In the genomic region with DNA sequence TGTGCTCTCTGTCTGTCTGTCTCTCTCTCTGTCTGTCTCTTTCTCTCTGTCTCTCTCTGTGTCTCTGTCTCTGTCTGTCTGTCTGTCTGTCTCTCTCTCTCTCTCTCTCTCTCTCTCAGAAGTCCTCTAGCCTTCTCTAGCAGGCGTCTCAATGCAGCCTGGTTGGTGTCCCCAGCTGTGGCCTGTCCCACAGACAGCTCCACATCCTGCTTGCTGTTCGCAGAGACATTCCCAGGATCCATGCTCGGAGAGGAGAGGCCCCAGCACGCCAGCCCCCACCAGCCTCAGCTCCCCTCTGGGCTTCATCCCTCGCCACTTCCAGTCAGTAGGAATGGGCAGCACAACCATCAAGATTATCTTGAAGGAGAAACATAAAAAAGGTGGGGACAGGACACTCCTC, we compare ENCODE assay signal across 20 mouse cellular contexts. TPM values are rescaled to one million over a fixed set of nuclear protein-coding genes. Genes with fewer than 3 reads are reported as not detected.
DNase-seq lines count a peak whose midpoint lies in the region; ATAC-seq and TF ChIP-seq lines count a peak whose summit lies in the region.
"Had no signal": no experiment of that assay in that cellular context is flagged by ENCODE, and none has a peak within 500 bp of the region (broad histone marks: within the 10 kb centered on the region; RNA-seq: fewer than 3 reads in every experiment).

No protein-coding gene starts in this region.

- WGBS in intestine, embryonic 15.5 days, result 47% methylated on average over 5 of the region's 5 CpGs
- 41% methylated on average over 5 of the region's 5 CpGs for WGBS in intestine, postnatal 0 days
- 24% methylated on average over 5 of the region's 5 CpGs for WGBS in kidney, embryonic 14.5 days
- 40% methylated on average over 5 of the region's 5 CpGs for WGBS in lung, postnatal 0 days
- WGBS in stomach, embryonic 15.5 days, result 32% methylated on average over 5 of the region's 5 CpGs

- no peaks in the 10 kb centered on the region; the same call in 1 of the 2 replicates for H3K27me3 ChIP-seq in intestine, embryonic 15.5 days (replicated peaks)
- H3K27me3 ChIP-seq in intestine, postnatal 0 days (replicated peaks; ENCODE audit: control insufficient read depth, insufficient read depth, low read length), result no peaks in the 10 kb centered on the region
- no peaks in the 10 kb centered on the region for H3K27me3 ChIP-seq in kidney, embryonic 14.5 days (ENCODE audit: control insufficient read depth, insufficient read depth, low read length)
- no peaks in the 10 kb centered on the region for H3K27me3 ChIP-seq in lung, postnatal 0 days (replicated peaks; ENCODE audit: insufficient read depth, low read length)
- H3K27me3 ChIP-seq in stomach, embryonic 15.5 days (replicated peaks), result no peaks in the 10 kb centered on the region
- H3K27me3 ChIP-seq: embryonic facial prominence, embryonic 12.5 days; forebrain, embryonic 15.5 days; heart, embryonic 13.5 days had no signal

- ATAC-seq in intestine, embryonic 15.5 days, result peak; percentile 49; the same call in 1 of the 2 replicates
- no peak for ATAC-seq in intestine, postnatal 0 days
- ATAC-seq in kidney, embryonic 14.5 days (ENCODE audit: low FRiP score, low TSS enrichment), result no peak
- peak; percentile 49; the same call in 1 of the 2 replicates for ATAC-seq in lung, postnatal 0 days
- ATAC-seq in stomach, embryonic 15.5 days (ENCODE audit: insufficient read depth, low FRiP score, low read depth), result no peak; the same call in 1 of the 2 replicates
- ATAC-seq: CD4-positive, CD25-positive, alpha-beta regulatory T cell, adult 4 months; forebrain, embryonic 15.5 days had no signal

- no peaks in the 10 kb centered on the region for H3K9me3 ChIP-seq in intestine, embryonic 15.5 days
- H3K9me3 ChIP-seq in intestine, postnatal 0 days (ENCODE audit: control insufficient read depth), result no peaks in the 10 kb centered on the region
- no peaks in the 10 kb centered on the region for H3K9me3 ChIP-seq in kidney, embryonic 14.5 days (ENCODE audit: control insufficient read depth, low read length)
- H3K9me3 ChIP-seq in lung, postnatal 0 days (ENCODE audit: low read length), result no peaks in the 10 kb centered on the region
- H3K9me3 ChIP-seq in stomach, embryonic 15.5 days, result no peaks in the 10 kb centered on the region
- H3K9me3 ChIP-seq: embryonic facial prominence, embryonic 12.5 days; forebrain, embryonic 15.5 days; G1E; heart, embryonic 13.5 days had no signal

- H3K27ac ChIP-seq in intestine, embryonic 15.5 days, result peak overlapping the region; percentile 9; the same call in 1 of the 2 replicates
- H3K27ac ChIP-seq in intestine, postnatal 0 days (ENCODE audit: low read depth, low read length), result no peak overlapping the region
- H3K27ac ChIP-seq in kidney, embryonic 14.5 days (ENCODE audit: low read depth, low read length), result no peak overlapping the region
- H3K27ac ChIP-seq in lung, postnatal 0 days (ENCODE audit: low read length), result no peak overlapping the region
- peak overlapping the region; percentile 42; the same call in 1 of the 2 replicates for H3K27ac ChIP-seq in stomach, embryonic 15.5 days
- H3K27ac ChIP-seq: embryonic facial prominence, embryonic 12.5 days; forebrain, embryonic 15.5 days; heart, embryonic 13.5 days had no signal

- no peaks in the 10 kb centered on the region for H3K36me3 ChIP-seq in intestine, embryonic 15.5 days
- no peaks in the 10 kb centered on the region for H3K36me3 ChIP-seq in intestine, postnatal 0 days (ENCODE audit: control insufficient read depth, insufficient read depth)
- H3K36me3 ChIP-seq in kidney, embryonic 14.5 days (ENCODE audit: control insufficient read depth, insufficient read depth, low read length), result no peaks in the 10 kb centered on the region
- H3K36me3 ChIP-seq in lung, postnatal 0 days (ENCODE audit: insufficient read depth, low read length), result no peaks in the 10 kb centered on the region
- H3K36me3 ChIP-seq in stomach, embryonic 15.5 days, result no peaks in the 10 kb centered on the region
- H3K36me3 ChIP-seq: embryonic facial prominence, embryonic 12.5 days; forebrain, embryonic 15.5 days; G1E; heart, embryonic 13.5 days had no signal

- TF ChIP-seq CTCF in intestine, postnatal 0 days (IDR thresholded peaks at IDR 0.05; ENCODE audit: low read depth), result no peak
- no peak for TF ChIP-seq CTCF in lung, postnatal 0 days (IDR thresholded peaks at IDR 0.05)

- H3K9ac ChIP-seq in intestine, embryonic 15.5 days, result no peak overlapping the region
- H3K9ac ChIP-seq in intestine, postnatal 0 days (ENCODE audit: low read depth, low read length), result no peak overlapping the region
- no peak overlapping the region for H3K9ac ChIP-seq in kidney, embryonic 14.5 days (ENCODE audit: low read depth, low read length)
- H3K9ac ChIP-seq in lung, postnatal 0 days (replicated peaks; ENCODE audit: low read depth), result no peak overlapping the region
- H3K9ac ChIP-seq in stomach, embryonic 15.5 days, result no peak overlapping the region
- H3K9ac ChIP-seq: embryonic facial prominence, embryonic 12.5 days; forebrain, embryonic 15.5 days; heart, embryonic 13.5 days had no signal

- no peak overlapping the region for H3K4me3 ChIP-seq in intestine, embryonic 15.5 days (replicated peaks)
- no peak overlapping the region for H3K4me3 ChIP-seq in intestine, postnatal 0 days (ENCODE audit: low read depth, low read length)
- no peak overlapping the region for H3K4me3 ChIP-seq in kidney, embryonic 14.5 days (ENCODE audit: low read length)
- no peak overlapping the region for H3K4me3 ChIP-seq in lung, postnatal 0 days (ENCODE audit: low read depth, low read length)
- H3K4me3 ChIP-seq in stomach, embryonic 15.5 days (replicated peaks), result no peak overlapping the region
- H3K4me3 ChIP-seq: embryonic facial prominence, embryonic 12.5 days; forebrain, embryonic 15.5 days; heart, embryonic 13.5 days had no signal

- no peak for TF ChIP-seq EP300 in lung, postnatal 0 days (IDR thresholded peaks at IDR 0.05)

- no peaks in the 10 kb centered on the region for H3K4me1 ChIP-seq in intestine, embryonic 15.5 days (replicated peaks)
- H3K4me1 ChIP-seq in intestine, postnatal 0 days (replicated peaks; ENCODE audit: control insufficient read depth, insufficient read depth, low read length), result no peaks in the 10 kb centered on the region
- no peaks in the 10 kb centered on the region for H3K4me1 ChIP-seq in kidney, embryonic 14.5 days (ENCODE audit: control insufficient read depth, insufficient read depth, low read length)
- no peaks in the 10 kb centered on the region for H3K4me1 ChIP-seq in lung, postnatal 0 days (ENCODE audit: insufficient read depth, low read depth, low read length)
- 0 out of 2 replicates have a peak, but pooled peaks cover 4% of the 10 kb centered on the region for H3K4me1 ChIP-seq in stomach, embryonic 15.5 days
- H3K4me1 ChIP-seq: embryonic facial prominence, embryonic 12.5 days; forebrain, embryonic 15.5 days; heart, embryonic 13.5 days had no signal

- H3K4me2 ChIP-seq in intestine, embryonic 15.5 days (replicated peaks), result no peak overlapping the region
- H3K4me2 ChIP-seq in intestine, postnatal 0 days (replicated peaks; ENCODE audit: low read depth), result no peak overlapping the region
- H3K4me2 ChIP-seq in kidney, embryonic 14.5 days (replicated peaks; ENCODE audit: low read depth, low read length), result no peak overlapping the region
- H3K4me2 ChIP-seq in lung, postnatal 0 days (replicated peaks; ENCODE audit: low read depth, low read length), result no peak overlapping the region
- no peak overlapping the region for H3K4me2 ChIP-seq in stomach, embryonic 15.5 days
- H3K4me2 ChIP-seq: embryonic facial prominence, embryonic 12.5 days; forebrain, embryonic 15.5 days; heart, embryonic 13.5 days had no signal

- DNase-seq in kidney, postnatal 14 days, result peak; percentile 32
- DNase-seq in lung, postnatal 0 days (ENCODE audit: low spot score), result no peak
- no peak for DNase-seq in lung, postnatal 14 days
- DNase-seq: adrenal gland, postnatal 10 days; B cell, adult 2 months; cerebellum, adult 11 months; cerebellum, adult 8-10 months; cerebellum, postnatal 25 days; gastrocnemius, postnatal 36 days; heart, adult 11 months; heart, postnatal 36 days had no signal

RNA-seq across cellular contexts. Expression of gene Chrdl2, which starts 21.4 kb away (rescaled TPM):
- polyA plus RNA-seq in intestine, embryonic 15.5 days (2015; fragmentation: Nextera tagmentation; extraction: Ambion mirVana), result 0.69 and 0.72 TPM in 2 replicates
- 1.0 and 1.2 TPM in 2 replicates for polyA plus RNA-seq in intestine, postnatal 0 days (2015; fragmentation: Nextera tagmentation; extraction: Ambion mirVana)
- polyA plus RNA-seq in kidney, embryonic 14.5 days (2014; fragmentation: Nextera tagmentation; extraction: Ambion mirVana), result 0.32 and 0.84 TPM in 2 replicates
- polyA plus RNA-seq in lung, postnatal 0 days (2015; fragmentation: Nextera tagmentation; extraction: Ambion mirVana), result 0.11 TPM in 1 of 2 replicates, not detected in the other
- 0.94 and 1.0 TPM in 2 replicates for polyA plus RNA-seq in stomach, embryonic 15.5 days (2015; fragmentation: Nextera tagmentation; extraction: Ambion mirVana)
- polyA plus RNA-seq: CD4-positive, CD25-positive, alpha-beta regulatory T cell, adult 4 months; forebrain, embryonic 15.5 days; G1E had no signal

RNA-seq across cellular contexts. Expression of gene Rnf169, which starts 47.1 kb away (rescaled TPM):
- polyA plus RNA-seq in intestine, embryonic 15.5 days (2015; fragmentation: Nextera tagmentation; extraction: Ambion mirVana), result 3.5 and 3.9 TPM in 2 replicates
- polyA plus RNA-seq in intestine, postnatal 0 days (2015; fragmentation: Nextera tagmentation; extraction: Ambion mirVana), result 1.9 and 2.1 TPM in 2 replicates
- polyA plus RNA-seq in kidney, embryonic 14.5 days (2014; fragmentation: Nextera tagmentation; extraction: Ambion mirVana), result 7.3 and 8.2 TPM in 2 replicates
- polyA plus RNA-seq in lung, postnatal 0 days (2015; fragmentation: Nextera tagmentation; extraction: Ambion mirVana), result 3.8 and 4.2 TPM in 2 replicates
- 4.8 and 4.9 TPM in 2 replicates for polyA plus RNA-seq in stomach, embryonic 15.5 days (2015; fragmentation: Nextera tagmentation; extraction: Ambion mirVana)

Comparison
In these comparisons a context has a peak if more than half of its experiments do, and no peak if none do; other contexts are left out.
1. ATAC-seq: peak in intestine, embryonic 15.5 days (single experiment) and lung, postnatal 0 days (single experiment); none in intestine, postnatal 0 days (single experiment), kidney, embryonic 14.5 days (single experiment) and stomach, embryonic 15.5 days (single experiment).
2. H3K27ac ChIP-seq: peak in intestine, embryonic 15.5 days (single experiment) and stomach, embryonic 15.5 days (single experiment); none in intestine, postnatal 0 days (single experiment), kidney, embryonic 14.5 days (single experiment) and lung, postnatal 0 days (single experiment).